Mouse (Mus musculus) naive thymus-derived CD4-positive, alpha-beta T cell, adult 2 months (primary cell): ENCODE measurements around the gene Sec22c.

ENCODE experiments used
- DNase-seq: peaks from one replicate; pipeline ENCODE4 v3.0.0-alpha.2; 2011; ENCODE audit warnings: low read depth

Sec22c gene

DNA sequence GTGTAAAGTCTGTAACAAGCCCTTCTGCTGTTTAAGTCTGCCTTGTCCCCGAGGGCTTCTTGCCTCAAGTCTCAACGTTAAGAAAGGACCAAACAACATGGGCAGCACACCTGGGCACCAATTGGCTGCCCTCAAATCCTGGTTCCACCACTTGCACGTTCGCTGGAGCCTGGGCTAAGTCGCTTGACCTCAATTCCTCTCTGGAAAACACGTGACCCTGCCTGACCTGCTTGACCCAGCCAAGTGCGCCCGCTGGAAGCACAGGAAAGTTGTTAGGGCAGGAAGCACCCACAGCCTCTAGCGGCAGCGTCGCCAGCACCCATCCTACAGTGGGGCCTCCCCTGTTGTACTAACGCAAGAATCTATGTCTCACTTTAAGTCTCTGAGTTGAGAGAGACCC is 10.6 kb downstream of the Sec22c start:
- DNase-seq: no peak

DNA sequence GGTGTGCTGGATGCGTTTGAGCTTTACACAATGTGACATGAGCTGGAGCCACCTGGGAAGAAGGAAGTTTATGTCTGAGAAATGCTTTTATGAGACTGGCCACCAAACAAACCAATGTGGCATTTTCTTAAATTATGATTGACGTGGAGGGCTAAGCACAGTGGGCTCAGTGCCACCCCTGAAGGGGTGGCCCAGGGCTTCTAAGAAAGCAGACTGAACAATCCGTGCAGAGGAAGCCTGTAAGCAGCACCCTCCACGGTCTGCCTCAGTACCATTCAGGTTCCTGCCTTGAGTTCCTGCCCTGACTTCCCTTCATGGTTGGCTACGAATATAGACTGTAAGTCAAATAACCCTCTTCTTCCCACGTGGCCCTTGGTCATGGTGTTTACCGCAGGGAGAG is 14.6 kb downstream of the Sec22c start:
- no peak for DNase-seq

DNA sequence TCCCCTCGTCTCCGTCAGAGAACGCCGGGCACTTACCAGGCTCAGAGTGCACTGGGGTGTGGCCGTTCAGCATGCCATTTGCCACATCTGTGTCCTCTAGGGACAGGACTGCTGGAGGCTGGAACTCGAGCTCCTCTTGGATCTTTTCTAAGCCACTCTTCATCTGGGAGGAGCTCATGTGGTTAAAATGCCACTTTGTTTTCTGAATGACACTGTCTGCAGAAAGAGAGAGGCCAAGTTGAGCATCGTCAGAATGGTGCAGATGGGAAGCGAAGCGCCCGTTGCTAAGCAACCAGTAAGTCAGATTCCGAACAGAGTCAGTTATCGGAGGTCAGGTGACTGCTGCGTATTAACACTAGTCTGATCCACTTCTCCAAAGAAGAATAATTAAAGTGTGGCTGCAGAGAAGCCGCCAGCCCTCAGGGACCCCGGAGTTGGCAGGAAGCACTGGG is 15.1 kb downstream of the Sec22c start:
- no peak for DNase-seq

DNA sequence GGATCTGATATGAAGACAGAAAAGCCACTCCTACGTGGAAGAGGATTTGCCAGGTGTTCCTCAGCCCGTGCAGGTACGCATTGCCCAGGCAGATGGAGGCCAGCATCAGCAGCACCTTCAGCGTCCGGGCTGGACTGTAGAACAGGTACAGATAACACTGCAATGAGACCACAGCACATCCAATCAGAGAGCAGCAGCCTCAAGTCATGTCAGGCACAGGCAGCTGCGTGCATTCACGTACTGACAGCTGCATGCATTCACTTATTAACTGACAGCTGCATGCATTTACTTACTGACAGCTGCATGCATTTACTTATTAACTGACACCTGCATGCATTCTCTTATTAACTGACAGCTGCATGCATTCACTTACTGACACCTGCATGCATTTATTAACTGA is 20.6 kb downstream of the Sec22c start:
- no peak for DNase-seq

DNA sequence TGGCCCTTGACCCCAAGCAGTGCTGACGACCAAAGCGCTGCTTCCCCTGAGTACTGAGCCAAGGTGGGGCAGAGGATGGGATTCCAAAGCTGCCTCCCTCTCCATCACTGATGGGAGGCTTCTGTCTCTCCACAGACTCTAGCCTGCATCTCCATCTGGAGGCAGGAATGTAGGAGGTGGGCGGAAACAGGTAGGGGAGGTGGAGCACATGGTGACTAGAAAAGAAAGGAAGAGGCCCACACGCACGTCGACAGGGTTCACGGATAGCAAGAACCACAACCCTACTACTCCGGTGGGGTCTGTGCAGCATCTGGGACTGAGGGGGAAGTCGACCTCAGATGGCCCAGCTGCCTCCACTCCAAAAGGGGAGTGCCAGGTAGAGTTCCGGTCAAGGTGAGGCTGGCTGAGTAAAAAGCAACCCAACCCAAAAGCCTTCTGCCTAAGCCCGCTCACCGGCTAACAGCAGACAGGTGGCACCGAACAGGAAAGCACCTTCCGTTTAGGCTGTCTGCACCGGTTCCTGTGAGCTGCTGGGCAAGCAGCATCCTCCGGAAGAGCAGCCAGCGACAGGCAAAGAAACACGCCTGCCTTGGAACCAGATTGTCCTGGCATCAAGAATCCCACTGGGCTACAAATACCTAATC is 23.1 kb downstream of the Sec22c start:
- DNase-seq: peak; percentile 83

DNA sequence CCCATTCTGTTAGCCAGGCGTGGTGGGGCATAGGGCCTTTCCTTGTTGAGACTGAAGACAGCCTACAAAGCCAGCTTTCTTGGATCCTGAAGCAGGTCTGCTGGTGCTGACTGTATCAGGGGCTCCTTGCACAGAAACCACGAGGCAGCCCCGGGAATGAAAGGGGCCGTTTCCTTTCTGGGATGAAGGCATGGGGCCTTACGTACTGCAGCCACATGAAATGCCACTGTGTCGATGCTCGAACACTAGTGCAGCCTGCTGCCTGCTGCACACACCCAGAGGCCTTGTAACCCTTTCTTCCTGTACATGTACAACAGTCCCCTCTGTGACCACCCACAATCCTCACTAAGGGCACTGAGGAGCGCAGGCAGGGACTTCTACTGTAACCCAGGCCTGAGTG is 24.1 kb downstream of the Sec22c start:
- peak; percentile 62 for DNase-seq

DNA sequence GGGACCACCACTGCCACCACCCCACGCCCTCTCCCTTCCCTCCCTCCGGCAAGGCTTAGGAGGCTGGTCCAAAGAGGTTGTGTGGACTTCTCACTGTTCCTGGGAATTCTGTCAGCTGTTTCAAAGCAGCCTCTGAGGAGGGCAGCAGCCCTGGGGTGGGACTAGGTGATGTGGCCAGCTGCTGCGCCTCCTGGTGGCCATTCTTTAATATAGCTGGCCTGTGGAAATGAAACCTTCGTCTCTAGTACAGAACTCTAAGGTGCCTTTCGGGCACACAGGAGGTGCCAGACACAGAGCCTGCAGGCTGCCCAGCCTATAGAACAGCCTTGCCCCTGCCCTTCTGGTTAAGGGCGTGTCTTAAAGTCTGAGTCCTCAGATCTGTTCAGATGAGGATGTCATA is 25.7 kb downstream of the Sec22c start:
- peak; percentile 81 for DNase-seq

DNA sequence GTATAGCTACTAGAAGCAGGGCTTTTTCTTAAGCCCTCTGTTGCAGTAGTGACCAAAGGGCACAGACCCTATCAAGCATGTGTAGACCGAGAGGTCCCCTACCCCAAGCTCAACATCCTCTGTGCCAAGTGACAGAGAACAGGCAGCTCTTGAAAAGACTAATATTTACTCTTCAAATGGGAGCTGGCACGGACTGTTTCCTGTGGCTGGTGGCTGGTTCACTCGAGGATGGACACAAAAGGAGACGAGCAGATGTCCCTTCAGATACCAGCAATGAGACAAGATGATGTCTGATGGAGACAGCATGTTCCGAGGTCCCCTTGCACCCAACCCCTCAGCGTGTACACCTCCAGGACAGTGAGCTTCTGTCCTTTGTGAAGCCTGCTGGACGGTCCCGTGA is 27.8 kb downstream of the Sec22c start:
- no peak for DNase-seq

DNA sequence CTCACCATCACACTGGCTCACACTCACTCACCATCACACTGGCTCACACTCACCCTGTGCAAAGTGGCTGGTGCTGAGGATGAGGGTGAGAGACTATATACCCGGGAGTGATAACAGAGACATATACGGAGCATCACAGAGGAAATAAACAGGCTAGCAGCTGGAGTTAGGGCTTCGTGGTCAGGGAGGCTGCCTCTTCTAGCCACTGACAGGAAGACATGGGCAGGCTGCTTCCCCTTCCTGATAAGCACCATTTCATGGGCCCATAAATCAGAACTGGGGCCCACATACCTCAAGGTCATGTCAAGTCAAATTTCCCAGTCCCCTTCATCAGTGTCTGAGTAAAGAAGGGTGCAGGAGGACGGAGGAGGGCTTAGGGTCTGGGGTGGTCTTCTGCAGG is 28.2 kb downstream of the Sec22c start:
- DNase-seq: peak; percentile 56

DNA sequence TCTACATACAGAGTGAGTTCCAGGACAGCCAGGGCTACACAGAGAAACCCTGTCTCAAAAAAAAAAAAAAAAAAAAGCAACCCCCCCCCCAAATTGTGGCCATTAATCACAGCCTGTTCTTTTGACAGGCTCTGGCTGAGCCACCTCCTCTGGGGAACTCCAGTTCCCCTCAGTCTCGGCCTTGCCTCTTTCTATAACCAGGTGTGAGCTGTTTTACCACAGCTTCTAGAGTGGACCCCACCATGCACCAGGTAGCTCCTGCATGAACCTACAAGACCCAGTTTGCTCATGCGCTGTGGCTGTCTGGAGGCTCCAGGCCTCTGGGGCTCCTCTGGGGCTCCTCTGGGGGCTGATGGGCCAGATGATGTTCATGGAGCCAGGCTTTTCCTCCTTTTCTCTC is 29.7 kb downstream of the Sec22c start:
- no peak for DNase-seq

DNA sequence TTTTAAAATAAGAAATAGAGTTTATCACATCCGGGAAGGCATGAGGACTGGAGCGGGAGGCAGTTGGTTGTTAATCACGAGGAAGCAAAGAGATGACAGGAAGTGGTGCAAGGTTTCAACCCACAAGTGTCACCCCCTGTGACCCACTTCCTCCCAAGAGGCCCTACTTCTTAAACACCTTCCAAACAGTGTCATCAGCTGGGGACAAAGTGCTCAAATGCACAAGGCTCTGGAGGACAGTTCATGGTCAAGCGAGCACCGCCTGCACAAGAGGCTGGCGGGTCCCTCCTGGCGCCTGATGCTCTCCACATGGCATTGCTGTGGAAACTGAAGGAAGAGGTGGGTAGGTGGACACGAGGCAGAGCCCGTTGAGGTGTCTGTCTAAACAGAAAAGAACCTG is 30.3 kb downstream of the Sec22c start:
- peak; percentile 88 for DNase-seq

DNA sequence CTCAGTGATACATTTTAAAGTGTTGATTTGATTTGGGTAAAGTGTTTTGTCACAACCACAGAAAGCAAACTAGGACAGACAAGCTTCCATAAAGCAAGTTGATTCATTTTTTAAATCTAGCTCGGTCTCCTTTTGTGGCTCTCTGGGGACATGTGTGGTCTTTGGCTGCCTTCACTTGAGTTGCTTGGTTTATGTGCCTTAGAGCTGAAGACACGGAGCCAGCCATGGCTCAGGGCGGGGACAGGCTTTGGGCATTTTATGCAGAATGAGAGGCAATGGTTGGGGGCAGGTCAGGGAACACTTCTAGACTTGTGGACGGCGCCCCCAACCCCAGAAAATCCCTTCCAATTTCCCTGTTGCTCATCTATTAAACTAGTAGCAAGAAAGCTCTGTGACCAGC is 31.6 kb downstream of the Sec22c start:
- peak; percentile 22 for DNase-seq

DNA sequence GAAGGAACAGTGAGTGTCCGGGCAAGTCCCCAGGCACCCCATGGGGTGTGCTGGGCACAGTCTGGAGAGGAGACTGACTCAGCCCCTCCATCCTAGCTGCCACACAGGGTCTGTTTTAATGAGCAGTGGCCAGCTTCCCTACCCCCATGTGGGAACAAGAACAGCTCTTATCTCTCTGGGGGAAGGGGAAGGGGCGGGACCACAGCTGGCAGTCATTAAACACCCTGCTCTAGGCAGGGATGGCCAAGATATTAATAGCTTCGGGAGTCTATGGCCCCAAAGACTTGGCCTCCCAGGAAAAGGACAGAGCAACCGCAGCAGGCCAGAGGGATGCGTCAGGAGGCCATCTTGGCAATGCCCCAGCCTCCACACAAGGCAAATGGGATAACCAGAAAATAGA is 33.0 kb downstream of the Sec22c start:
- peak; percentile 16 for DNase-seq

DNA sequence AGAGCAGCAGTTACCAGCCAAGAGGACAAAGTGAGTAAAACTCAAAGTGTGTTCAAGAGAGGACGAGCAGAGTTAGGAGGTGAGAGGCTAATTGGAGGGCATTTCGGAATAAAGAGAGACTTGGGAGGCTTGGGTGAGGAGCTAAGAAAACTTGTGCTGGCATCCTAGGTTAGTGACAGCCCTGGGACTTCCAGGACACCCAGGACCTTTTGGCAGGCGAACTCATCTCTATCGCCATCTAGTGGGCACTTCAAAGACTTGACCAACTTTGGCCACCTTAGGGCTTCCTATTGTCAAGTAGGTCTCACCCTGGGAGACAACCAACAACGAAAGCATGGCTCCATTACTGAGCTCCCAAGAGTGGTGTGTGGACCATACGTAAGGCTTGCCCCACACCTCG is 34.0 kb downstream of the Sec22c start:
- DNase-seq: peak; percentile 73

DNA sequence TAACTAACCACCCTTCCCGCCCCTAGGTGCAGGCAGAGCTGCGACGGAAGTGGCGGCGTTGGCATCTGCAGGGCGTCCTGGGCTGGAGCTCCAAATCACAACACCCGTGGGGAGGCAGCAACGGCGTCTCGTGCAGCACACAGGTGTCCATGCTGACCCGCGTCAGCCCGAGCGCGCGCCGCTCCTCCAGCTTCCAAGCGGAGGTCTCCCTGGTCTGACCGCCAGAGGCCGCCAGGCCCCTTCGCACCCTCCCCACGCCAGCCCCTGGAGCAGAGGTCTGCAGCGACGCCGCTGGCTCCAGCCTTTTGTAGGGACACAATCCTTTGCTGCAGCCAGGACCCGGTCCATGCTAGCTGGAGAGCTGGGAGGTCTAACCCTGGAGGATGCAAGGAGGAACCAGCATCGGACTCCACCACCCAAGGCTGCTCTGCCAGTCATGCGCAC is 35.9 kb downstream of the Sec22c start:
- DNase-seq: peak; percentile 67

DNA sequence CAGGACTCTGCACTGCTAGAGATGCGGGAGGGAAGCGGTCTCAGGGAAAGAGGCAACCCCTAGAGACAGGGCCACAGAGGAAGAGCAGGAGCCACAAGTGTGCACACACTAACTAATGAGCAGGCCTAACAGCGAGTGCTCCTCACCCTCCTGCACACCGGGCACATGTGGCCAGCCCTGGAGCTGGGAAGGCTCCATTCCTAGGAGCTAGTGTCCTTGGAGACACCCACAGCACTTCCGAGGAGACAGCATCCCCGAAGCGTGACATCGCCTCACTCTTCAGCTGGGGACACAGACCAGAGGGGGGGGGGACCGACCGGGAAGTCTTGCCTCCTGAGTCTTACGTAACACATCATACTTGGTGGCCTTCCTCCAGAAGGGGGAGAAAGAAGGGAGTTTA is 37.5 kb downstream of the Sec22c start:
- no peak for DNase-seq

DNA sequence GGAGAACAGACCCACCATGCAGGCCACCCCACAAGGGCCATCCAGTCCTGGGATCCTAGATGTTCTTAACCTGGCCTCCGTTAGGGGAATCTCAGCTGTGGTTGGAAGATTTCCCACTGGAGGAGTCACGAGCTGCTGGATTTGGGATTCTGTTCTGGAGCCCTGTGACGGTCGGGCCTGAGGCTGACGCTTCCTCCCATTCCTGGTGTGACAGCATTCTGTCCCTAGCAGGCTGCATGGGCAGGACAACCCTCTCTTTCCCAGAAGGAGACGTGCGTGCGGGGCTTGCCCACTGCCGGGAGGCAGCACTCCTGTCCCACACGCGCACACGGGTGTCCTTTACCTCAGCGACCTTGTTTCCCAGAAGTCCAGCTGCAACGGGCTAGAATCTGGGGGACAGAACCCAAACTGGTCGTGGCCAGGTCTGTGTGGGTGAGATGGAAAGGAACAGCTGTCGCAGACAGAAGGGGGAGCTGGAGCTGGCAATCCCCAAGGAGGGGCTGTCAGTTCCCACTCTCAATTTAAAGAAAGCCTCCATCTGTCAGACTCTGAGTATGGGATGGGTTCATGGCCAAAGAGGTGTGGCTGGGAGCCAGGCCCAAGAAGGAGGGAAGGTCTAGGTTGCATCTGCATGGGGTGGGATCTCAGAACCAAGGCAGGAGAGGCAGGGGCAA is 38.2 kb downstream of the Sec22c start:
- no peak for DNase-seq

DNA sequence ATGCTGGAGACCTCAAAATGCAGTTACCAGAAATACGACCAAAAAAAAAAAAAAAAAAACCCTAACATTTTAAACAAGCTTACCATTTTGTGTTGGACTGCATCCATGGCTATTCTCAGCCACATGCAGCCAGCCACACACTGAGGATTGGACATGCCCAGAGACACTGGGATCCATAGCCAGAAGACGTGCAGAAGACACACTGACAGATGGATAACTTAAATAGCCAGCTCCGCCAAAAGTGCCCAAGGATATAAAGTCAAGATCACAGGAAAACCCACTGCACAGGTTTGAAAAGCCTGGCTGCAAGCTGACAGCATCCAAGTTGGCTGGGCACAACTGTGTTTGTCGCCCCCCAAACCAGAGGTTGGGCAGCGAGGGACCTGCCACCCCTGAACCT is 41.2 kb downstream of the Sec22c start:
- DNase-seq: no peak

DNA sequence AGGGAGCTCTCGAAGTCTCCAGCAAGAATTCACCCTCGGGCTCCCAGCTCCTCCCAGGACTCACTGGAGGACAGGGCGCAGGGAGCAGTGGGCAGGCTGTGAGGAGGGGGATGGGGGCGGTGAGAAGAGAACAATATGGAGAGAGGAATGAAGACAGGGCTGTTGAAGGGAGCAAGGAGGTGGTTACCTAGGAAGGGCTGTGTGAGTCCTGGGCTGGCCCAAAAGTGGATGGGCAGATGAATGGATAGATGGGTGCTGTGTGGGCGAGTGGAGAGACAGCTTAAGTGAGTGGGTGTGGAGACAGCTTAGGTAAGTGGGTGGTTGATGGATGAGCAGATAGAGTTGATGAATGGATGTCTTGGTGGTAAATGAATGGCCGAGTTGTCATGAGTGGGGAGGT is 41.8 kb downstream of the Sec22c start:
- no peak for DNase-seq

DNA sequence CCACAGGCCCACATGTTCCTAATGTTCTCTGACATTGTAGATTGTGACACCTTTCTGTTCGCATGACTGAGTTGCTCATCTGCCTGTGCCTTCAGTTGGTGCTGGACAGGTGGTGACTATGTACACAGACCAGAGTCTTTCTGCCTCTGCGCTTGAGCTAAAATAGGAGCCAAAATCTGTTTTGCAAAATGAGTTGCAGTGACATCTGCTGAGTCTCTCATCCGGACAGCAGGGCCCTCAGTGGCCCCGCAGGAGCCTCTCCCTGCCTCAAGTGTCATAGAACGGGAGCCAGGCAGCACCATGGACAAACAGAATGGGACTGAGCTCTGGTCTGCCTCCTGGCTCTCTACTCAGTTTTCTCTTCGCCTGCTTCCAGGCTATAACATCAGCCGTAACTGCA is 45.5 kb downstream of the Sec22c start:
- no peak for DNase-seq

DNA sequence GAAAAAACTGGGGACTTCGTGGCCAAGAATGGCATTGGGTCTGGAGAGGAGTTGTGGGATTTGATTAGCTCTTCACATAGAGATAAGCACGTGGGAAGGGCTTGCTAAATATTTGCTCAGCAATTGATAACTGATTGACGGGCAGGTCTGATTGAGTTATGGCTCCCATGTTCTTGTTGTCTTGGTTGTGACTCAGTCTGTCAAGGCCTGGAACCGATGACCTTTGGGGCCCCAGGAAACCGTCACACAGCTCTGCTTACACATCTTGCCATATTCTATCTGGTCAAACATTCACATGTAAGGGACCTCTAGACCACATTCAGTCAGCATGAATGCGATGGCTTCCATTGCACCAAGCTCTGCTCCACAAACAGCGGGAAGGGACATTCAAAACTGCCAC is 47.0 kb downstream of the Sec22c start:
- DNase-seq: no peak

DNA sequence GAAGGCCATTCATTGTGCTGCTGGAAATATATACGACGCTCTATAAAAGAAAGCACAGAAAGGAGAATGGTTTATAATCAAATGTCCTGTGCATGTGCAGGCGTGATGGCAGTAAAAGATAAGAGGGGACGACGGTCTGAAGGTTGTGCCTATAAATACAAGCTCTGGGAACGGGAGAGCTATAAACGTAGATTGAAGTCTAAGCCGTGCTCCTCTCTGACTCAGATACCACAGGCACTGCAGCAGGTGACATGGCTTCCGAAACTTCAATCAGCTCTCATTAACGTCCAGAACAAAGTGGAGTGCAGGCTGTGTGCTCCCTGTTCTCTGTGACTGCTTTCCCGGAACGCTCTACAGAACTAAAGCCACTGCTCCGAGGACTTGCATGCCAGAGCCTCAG is 48.1 kb downstream of the Sec22c start:
- DNase-seq: no peak

DNA sequence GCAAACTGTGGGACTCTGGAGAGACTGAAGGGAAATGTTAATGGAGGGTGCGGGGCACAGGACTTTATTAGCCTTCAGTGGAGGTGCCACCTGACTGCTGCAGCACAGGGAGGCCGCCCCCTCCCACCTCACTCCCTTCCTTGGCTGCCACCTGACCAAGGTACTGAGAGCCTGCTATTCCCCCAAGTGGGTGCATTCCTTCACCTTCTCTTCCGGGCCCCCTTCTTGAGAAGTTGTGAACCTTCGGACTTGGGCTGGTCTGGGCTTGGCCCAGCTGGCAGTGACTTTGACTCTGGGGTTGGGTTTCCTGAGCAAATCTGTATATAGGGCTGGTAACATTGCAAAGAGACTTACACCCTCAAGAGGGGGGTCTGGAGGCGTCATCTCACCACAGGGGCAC is 49.0 kb downstream of the Sec22c start:
- no peak for DNase-seq

DNA sequence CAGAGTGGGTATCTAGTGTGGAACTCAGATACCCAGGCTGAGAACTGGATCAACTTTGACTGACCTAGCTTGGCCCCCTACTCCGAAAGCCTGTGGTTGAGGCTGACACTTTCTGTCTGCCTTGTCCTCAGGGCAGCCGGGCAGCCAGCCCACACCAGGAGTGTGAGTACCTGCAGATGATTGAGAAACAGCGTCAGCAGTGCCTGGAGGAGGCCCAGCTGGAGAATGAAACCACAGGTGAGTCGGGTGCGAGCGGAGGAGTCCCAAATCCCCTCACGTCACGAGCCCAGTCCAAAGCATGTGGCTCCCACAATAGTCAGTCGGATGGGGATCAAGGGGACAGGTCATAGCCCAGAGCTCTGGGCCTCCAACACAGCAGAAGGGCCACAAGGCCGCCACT is 51.6 kb downstream of the Sec22c start:
- no peak for DNase-seq
